Mouse (Mus musculus) hindbrain, embryonic 14.5 days (tissue): ENCODE results near the gene Phf1. TPM values are rescaled to one million over a fixed set of nuclear protein-coding genes. Genes with fewer than 3 reads are reported as not detected.

Experiments used
- ATAC-seq: fragments of 200-750 bp; cut with Nextera tagmentation; 2 replicates; pipeline ENCODE4 v1.8.0; 2017; ENCODE audit warnings: moderate number of reproducible peaks, mild to moderate bottlenecking, moderate TSS enrichment, moderate library complexity; ENCODE audit not compliant: low FRiP score
- DNase-seq: peaks from one replicate; pipeline ENCODE4 v3.0.0-alpha.2; 2015; ENCODE audit warnings: low spot score
- H3K27ac ChIP-seq: fragments of 300-500 bp; sonication (generic); 2 replicates; pipeline ENCODE4 v1.5.1; 2014; ENCODE audit warnings: mild to moderate bottlenecking, moderate library complexity
- H3K27me3 ChIP-seq: fragments of 300-500 bp; sonication (generic); 2 replicates; pipeline ENCODE4 v1.6.1; 2014; ENCODE audit warnings: mild to moderate bottlenecking, low read length, mixed read lengths; ENCODE audit not compliant: control insufficient read depth, insufficient read depth
- H3K36me3 ChIP-seq: fragments of 300-500 bp; sonication (generic); replicated peaks from 2 replicates; pipeline ENCODE4 v1.6.1; 2014; ENCODE audit not compliant: control insufficient read depth, insufficient read depth
- H3K4me1 ChIP-seq: fragments of 300-500 bp; sonication (generic); replicated peaks from 2 replicates; pipeline ENCODE4 v1.6.1; 2014; ENCODE audit warnings: antibody characterized with exemption, low read length, mixed read lengths; ENCODE audit not compliant: control insufficient read depth, insufficient read depth
- H3K4me2 ChIP-seq: fragments of 300-500 bp; sonication (generic); replicated peaks from 2 replicates; pipeline ENCODE4 v1.6.1; 2014; ENCODE audit warnings: mild to moderate bottlenecking, moderate library complexity
- H3K4me3 ChIP-seq: fragments of 300-500 bp; sonication (generic); replicated peaks from 2 replicates; pipeline ENCODE4 v1.5.1; 2014; ENCODE audit warnings: mild to moderate bottlenecking, low read length
- H3K9ac ChIP-seq: fragments of 300-500 bp; sonication (generic); 2 replicates; pipeline ENCODE4 v1.6.1; 2014
- H3K9me3 ChIP-seq: fragments of 300-500 bp; sonication (generic); 2 replicates; pipeline ENCODE4 v1.6.1; 2016; ENCODE audit warnings: low read length; ENCODE audit not compliant: control insufficient read depth
- WGBS: fragments of 180-500 bp; shearing (Covaris S2); extraction: QIAGEN DNeasy Blood & Tissue Kit; methylation state at CpG from one replicate; pipeline ENCODE4 v1.1.7; 2014; 5-methylcytosine and 5-hydroxymethylcytosine counted together
- polyA plus RNA-seq: library from polyadenylated mRNA; unstranded; fragments of >200 nt; fragmentation: Nextera tagmentation; extraction: Ambion mirVana; gene quantifications from 2 replicates; pipeline ENCODE4 v1.2.1, GENCODE M21; 2014

Phf1 gene
- polyA plus RNA-seq, 1 experiment from 2014 or later, result 23.3 TPM

DNA sequence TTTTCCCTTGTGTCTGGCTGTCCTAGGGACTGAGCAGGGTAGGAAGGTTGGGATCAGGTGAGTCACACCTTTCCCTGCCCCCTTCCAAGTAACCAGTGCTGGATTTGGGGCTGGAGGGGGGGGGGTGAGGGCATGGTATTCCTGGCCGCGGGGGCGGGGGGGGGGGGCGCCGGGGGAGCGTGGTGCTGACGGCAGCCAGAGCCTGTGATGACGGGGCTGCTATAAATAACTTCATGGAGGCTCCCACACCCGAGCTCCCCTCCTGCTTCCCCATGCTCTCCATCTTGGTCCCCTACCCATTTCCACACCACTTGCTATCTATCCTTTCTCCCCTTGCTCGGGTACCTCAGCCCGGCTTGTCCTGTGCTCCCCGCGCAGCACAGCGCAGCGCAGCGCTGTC lies 20.9 kb downstream of the Phf1 start:
- peaks cover 47% of the 10 kb centered on the region for H3K36me3 ChIP-seq
- H3K27ac ChIP-seq, result no peak overlapping the region
- H3K9ac ChIP-seq, result peak overlapping the region; percentile 54
- peak overlapping the region; percentile 71 for H3K4me3 ChIP-seq
- H3K4me2 ChIP-seq, result peak overlapping the region; percentile 93
- peaks cover 51% of the 10 kb centered on the region for H3K4me1 ChIP-seq
- no peak for DNase-seq
- no peaks in the 10 kb centered on the region for H3K9me3 ChIP-seq
- no peaks in the 10 kb centered on the region for H3K27me3 ChIP-seq
- ATAC-seq, result no peak
- WGBS, result 12% methylated on average over 11 of the region's 16 CpGs

DNA sequence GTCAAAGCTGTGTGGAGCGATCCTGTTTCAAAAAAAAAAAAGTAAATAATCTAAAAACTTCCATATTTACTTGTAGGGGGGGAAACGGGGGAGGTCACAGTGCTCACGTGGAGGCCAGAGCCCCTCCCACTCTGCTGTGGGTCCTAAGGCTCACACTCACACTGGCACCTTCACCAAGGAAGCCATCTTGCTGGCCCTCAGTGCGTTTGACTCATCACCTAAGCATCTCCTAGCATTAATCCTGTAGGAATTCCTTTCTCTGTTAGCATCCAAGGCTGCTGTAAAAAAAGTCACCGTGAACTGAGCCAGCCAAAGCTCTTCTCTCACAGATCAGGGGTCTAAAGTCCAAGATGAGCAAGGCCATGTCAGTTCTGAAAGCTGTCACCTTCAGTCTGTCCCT lies 23.5 kb downstream of the Phf1 start:
- peaks cover 28% of the 10 kb centered on the region for H3K4me1 ChIP-seq
- DNase-seq (no peak), ATAC-seq (no peak)
- no peak overlapping the region for H3K4me2 ChIP-seq
- no peak overlapping the region for H3K27ac ChIP-seq
- no peak overlapping the region for H3K9ac ChIP-seq
- no peaks in the 10 kb centered on the region for H3K27me3 ChIP-seq
- H3K9me3 ChIP-seq, result no peaks in the 10 kb centered on the region
- WGBS, result 87% methylated on average over 5 of the region's 5 CpGs
- H3K36me3 ChIP-seq, result peaks cover 73% of the 10 kb centered on the region
- no peak overlapping the region for H3K4me3 ChIP-seq

DNA sequence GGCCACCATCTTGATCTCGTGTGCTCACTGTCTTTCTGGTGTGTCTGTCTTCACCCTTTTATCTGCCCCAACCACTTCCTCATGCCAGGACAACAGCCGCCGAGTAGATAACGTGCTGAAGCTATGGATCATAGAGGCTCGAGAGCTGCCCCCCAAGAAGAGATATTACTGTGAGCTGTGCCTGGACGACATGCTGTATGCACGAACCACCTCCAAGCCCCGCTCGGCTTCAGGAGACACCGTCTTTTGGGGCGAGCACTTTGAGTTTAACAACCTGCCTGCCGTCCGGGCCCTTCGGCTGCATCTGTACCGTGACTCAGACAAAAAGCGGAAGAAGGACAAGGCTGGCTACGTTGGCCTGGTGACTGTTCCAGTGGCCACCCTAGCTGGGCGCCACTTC lies 24.0 kb downstream of the Phf1 start:
- WGBS, result 95% methylated on average over 18 of the region's 18 CpGs
- Histone ChIP-seq H3K4me1 (peaks cover 22% of the 10 kb centered on the region), H3K9ac (no peak overlapping the region), H3K4me2 (no peak overlapping the region), H3K27me3 (no peaks in the 10 kb centered on the region), H3K9me3 (no peaks in the 10 kb centered on the region), H3K4me3 (no peak overlapping the region), H3K27ac (no peak overlapping the region), H3K36me3 (peaks cover 79% of the 10 kb centered on the region)
- ATAC-seq, result no peak
- DNase-seq, result no peak

DNA sequence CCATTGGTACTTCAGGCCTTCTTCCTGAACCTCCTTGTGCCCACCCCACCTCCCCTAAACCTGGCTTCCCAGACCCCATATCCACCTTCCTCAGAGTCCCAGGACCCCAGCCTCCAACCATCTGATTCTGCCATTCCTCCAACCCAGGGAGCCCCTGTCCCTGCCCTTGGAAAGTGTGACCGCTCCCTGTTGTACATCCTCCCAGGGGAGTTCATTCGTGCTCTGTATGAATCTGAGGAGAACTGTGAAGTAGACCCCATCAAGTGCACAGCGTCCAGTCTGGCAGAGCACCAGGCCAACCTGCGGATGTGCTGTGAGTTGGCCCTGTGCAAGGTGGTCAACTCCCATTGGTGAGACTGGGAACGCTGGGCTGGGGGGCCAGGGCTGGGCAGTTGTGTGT lies 25.0 kb downstream of the Phf1 start:
- 97% methylated on average over 5 of the region's 5 CpGs for WGBS

DNA sequence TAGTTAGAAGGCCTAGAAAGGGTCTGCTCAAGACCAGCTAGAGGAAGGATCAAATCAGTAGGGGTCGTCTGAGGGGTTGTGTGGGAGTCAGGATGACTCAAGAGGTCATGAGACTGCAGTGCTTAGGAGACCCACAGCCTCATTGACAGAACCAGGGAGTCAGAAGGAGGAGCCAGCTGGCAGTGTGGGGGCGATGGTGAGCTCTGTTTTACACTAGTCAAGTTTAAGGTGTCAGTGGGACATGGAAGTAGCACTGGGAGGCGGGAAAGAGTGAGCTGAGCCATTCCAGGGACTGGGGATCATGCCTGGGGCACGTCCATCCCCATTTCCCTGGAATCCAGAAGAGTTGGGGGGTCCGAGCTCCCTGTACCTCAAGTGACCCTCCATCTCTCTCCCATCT lies 26.0 kb downstream of the Phf1 start:
- H3K27me3 ChIP-seq, result no peaks in the 10 kb centered on the region
- peaks cover 2% of the 10 kb centered on the region; the same call in 1 of the 2 replicates for H3K4me1 ChIP-seq
- DNase-seq (no peak), ATAC-seq (no peak)
- no peak overlapping the region for H3K9ac ChIP-seq
- H3K4me3 ChIP-seq, result no peak overlapping the region
- WGBS, result 71% methylated on average over 5 of the region's 5 CpGs
- peaks cover 91% of the 10 kb centered on the region for H3K36me3 ChIP-seq
- no peak overlapping the region for H3K27ac ChIP-seq
- H3K4me2 ChIP-seq, result no peak overlapping the region
- no peaks in the 10 kb centered on the region for H3K9me3 ChIP-seq

More for the DNA sequence above, 25.0 kb downstream of the Phf1 start:
- Histone ChIP-seq H3K4me3 (no peak overlapping the region), H3K27me3 (no peaks in the 10 kb centered on the region), H3K9me3 (no peaks in the 10 kb centered on the region), H3K36me3 (peaks cover 87% of the 10 kb centered on the region), H3K4me2 (no peak overlapping the region), H3K9ac (no peak overlapping the region), H3K27ac (no peak overlapping the region), H3K4me1 (peaks cover 13% of the 10 kb centered on the region)
- ATAC-seq, result no peak
- no peak for DNase-seq

DNA sequence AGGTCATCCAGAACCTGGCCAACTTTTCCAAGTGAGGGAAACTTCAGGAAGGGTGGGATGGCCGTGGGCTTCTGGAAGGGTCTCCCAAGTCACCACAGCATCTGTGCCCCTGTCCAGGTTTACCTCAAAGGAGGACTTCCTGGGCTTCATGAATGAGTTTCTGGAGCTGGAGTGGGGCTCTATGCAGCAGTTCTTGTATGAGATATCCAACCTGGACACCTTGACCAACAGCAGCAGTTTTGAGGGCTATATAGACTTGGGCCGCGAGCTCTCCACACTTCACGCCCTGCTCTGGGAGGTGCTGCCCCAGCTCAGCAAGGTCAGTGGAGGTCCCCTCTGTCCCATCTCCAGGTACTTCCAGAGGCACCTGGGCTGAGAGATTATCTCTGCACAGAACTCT lies 27.0 kb downstream of the Phf1 start:
- 98% methylated on average over 4 of the region's 4 CpGs for WGBS

DNA sequence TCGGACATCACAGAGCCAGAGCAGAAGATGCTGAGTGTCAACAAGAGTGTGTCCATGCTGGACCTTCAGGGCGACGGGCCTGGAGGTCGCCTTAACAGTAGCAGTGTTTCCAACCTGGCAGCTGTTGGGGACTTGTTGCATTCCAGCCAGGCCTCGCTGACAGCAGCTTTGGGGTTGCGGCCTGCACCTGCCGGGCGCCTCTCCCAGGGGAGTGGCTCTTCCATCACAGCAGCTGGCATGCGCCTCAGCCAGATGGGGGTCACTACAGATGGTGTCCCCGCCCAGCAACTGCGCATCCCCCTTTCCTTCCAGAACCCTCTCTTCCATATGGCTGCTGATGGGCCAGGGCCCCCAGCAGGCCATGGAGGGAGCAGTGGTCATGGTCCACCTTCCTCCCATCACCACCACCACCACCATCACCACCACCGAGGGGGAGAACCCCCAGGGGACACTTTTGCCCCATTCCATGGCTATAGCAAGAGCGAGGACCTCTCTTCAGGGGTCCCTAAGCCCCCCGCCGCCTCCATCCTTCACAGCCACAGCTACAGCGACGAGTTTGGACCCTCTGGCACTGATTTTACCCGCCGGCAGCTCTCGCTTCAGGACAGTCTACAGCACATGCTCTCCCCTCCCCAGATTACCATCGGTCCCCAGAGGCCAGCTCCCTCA lies 28.9 kb downstream of the Phf1 start:
- no peaks in the 10 kb centered on the region for H3K9me3 ChIP-seq
- 84% methylated on average over 20 of the region's 21 CpGs for WGBS
- H3K4me3 ChIP-seq, result no peak overlapping the region
- H3K27me3 ChIP-seq, result no peaks in the 10 kb centered on the region
- H3K4me1 ChIP-seq, result no peaks in the 10 kb centered on the region
- DNase-seq (no peak), ATAC-seq (no peak)
- no peak overlapping the region for H3K9ac ChIP-seq
- H3K36me3 ChIP-seq, result peaks cover 98% of the 10 kb centered on the region
- no peak overlapping the region for H3K27ac ChIP-seq
- H3K4me2 ChIP-seq, result no peak overlapping the region

More for the DNA sequence above, 27.0 kb downstream of the Phf1 start:
- DNase-seq (no peak), ATAC-seq (no peak)
- no peak overlapping the region for H3K4me2 ChIP-seq
- H3K27ac ChIP-seq, result no peak overlapping the region
- H3K9ac ChIP-seq, result no peak overlapping the region
- H3K4me1 ChIP-seq, result no peaks in the 10 kb centered on the region
- no peaks in the 10 kb centered on the region for H3K27me3 ChIP-seq
- H3K4me3 ChIP-seq, result no peak overlapping the region
- H3K9me3 ChIP-seq, result no peaks in the 10 kb centered on the region
- H3K36me3 ChIP-seq, result peaks cover 98% of the 10 kb centered on the region

DNA sequence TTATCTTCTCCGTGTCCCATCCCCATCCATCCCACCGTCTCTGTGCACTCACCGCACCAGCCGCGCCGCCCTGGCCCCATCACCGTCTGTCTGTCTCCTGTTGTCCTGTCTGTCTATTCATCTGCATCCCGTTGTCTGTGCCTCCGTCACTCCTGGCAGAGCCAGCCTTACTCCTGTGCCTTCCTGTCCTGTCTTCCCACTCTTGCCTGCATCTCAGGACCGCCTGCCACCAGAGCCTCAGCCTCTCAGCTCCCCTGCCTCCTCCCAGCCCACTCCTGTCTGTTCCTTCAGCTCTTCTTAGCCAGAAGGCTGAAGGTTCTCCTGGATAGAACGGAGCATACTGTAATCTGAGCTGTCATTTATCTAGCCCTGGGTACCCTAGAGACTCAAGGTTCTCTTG lies 34.1 kb downstream of the Phf1 start:
- Histone ChIP-seq H3K4me1 (peaks cover 7% of the 10 kb centered on the region; the same call in 1 of the 2 replicates), H3K9ac (no peak overlapping the region), H3K27ac (no peak overlapping the region), H3K36me3 (peaks cover 72% of the 10 kb centered on the region), H3K9me3 (no peaks in the 10 kb centered on the region), H3K4me3 (no peak overlapping the region), H3K27me3 (no peaks in the 10 kb centered on the region), H3K4me2 (no peak overlapping the region)
- ATAC-seq (no peak), DNase-seq (no peak)
- 92% methylated on average over 11 of the region's 11 CpGs for WGBS

DNA sequence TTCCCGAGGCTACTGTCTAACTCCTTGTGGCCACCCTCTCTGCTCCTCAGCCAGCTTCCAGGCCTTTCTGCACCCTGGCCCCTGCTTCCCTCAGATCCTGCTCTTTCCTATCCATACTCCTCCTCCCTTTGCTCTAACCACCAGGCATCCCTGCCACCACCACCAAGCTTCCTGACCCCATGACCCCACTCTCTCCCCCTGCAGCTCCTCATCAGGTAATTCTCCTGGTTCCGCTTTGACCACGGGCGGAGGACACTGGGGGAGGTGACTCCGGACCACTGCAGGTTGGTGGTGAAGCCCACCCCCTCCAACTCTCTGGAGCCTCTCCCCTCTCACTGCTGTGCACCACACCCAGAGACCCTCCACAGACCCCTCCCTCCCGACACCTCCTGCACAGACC lies 34.6 kb downstream of the Phf1 start:
- no peak overlapping the region for H3K4me2 ChIP-seq
- H3K4me1 ChIP-seq, result peaks cover 12% of the 10 kb centered on the region; the same call in 1 of the 2 replicates
- no peak overlapping the region for H3K4me3 ChIP-seq
- H3K9me3 ChIP-seq, result no peaks in the 10 kb centered on the region
- ATAC-seq (no peak), DNase-seq (no peak)
- H3K36me3 ChIP-seq, result peaks cover 67% of the 10 kb centered on the region
- 92% methylated on average over 6 of the region's 6 CpGs for WGBS
- no peak overlapping the region for H3K9ac ChIP-seq
- H3K27ac ChIP-seq, result no peak overlapping the region
- H3K27me3 ChIP-seq, result no peaks in the 10 kb centered on the region

DNA sequence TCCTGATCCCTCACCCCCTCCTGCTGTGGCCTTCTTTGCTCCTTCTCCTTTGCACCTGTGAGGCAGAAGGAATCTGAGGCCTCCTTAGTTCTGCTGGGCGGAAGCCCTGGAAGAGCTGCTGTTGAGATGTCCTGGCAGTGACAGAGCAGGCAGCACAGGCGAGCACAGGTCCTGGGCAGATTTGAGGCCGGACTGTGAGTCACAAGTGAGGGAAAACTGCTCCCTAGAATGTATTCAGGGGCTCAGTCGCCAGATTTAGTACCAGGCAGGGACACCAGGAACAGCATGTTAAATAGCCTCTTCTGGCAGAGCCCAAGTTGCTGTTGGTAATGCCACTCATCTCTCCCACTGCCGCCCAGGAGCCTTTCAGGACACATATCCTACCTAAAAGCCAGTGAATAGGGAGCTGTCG lies 35.4 kb downstream of the Phf1 start:
- peaks cover 12% of the 10 kb centered on the region; the same call in 1 of the 2 replicates for H3K4me1 ChIP-seq
- WGBS, result 83% methylated on average over 6 of the region's 6 CpGs
- no peaks in the 10 kb centered on the region for H3K9me3 ChIP-seq
- H3K4me3 ChIP-seq, result no peak overlapping the region
- peaks cover 60% of the 10 kb centered on the region for H3K36me3 ChIP-seq
- no peaks in the 10 kb centered on the region for H3K27me3 ChIP-seq
- H3K27ac ChIP-seq, result no peak overlapping the region
- no peak for ATAC-seq
- no peak overlapping the region for H3K4me2 ChIP-seq
- no peak overlapping the region for H3K9ac ChIP-seq
- no peak for DNase-seq
